Mouse (Mus musculus): ENCODE data around the gene Ahcyl2. TPM values are rescaled to one million over a fixed set of nuclear protein-coding genes. Genes with fewer than 3 reads are reported as not detected.

The Ahcyl2 gene
- polyA plus RNA-seq, 1 experiment from 2014 or later: 22.3 TPM

DNA sequence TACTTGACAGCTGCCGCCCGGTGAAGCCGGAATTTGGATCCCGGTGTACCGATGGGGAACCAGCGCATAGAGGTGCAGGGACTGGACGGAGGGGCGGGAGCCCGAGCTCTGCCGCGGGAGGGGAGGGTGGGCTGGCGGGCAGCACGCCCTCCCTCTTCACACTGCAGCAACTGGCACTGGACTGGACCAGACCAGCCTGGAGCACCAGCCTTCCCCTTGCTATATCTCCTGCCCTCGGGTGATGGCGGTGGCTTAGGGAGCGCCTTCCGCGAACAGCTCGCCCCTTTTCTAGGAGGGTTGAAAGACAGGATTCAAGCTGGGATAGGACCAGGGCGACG lies 149.5 kb downstream of the Ahcyl2 start:
- Histone ChIP-seq H3K4me3 (ENCODE audit: low read length) (peak overlapping the region; percentile 66), H3K36me3 (ENCODE audit: control insufficient read depth, insufficient read depth, low read length) (no peaks in the 10 kb centered on the region), H3K27ac (ENCODE audit: low read depth, low read length) (peak overlapping the region; percentile 14), H3K9me3 (ENCODE audit: control insufficient read depth, low read length) (no peaks in the 10 kb centered on the region), H3K27me3 (replicated peaks; ENCODE audit: control insufficient read depth, insufficient read depth, low read length) (peaks cover 7% of the 10 kb centered on the region), H3K4me1 (ENCODE audit: control insufficient read depth, insufficient read depth, low read depth, low read length) (peaks cover 8% of the 10 kb centered on the region), H3K4me2 (ENCODE audit: low read length) (peak overlapping the region; percentile 80), H3K9ac (ENCODE audit: low read depth, low read length) (peak overlapping the region; percentile 66)
- peak; percentile 76 for ATAC-seq
- under 1% methylated on average over 20 of the region's 21 CpGs for WGBS

DNA sequence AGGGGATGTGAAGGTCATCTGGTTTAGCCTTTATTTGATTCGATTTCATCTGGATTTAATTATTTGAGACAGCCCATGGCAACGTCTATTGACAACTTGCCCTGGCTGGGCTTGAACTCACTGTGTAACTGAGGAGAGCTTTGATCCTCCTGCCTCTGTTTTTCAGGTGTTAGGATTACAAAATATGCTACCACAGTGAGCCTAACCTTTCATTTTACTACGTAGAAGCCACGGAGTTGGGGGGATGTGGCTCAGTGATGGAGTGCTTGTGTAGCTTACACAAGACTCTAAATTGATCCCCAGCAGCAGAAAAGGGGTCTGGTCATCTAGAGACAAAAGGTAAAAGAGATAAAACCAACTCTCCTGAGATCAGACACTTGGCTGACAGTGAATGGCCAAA lies 150.1 kb downstream of the Ahcyl2 start:
- Histone ChIP-seq H3K4me2 (ENCODE audit: low read length) (peak overlapping the region; percentile 80), H3K9ac (ENCODE audit: low read depth, low read length) (no peak overlapping the region; the same call in 1 of the 2 replicates), H3K4me3 (ENCODE audit: low read length) (peak overlapping the region; percentile 66; the same call in 1 of the 2 replicates), H3K36me3 (ENCODE audit: control insufficient read depth, insufficient read depth, low read length) (no peaks in the 10 kb centered on the region), H3K27me3 (replicated peaks; ENCODE audit: control insufficient read depth, insufficient read depth, low read length) (peaks cover 7% of the 10 kb centered on the region), H3K9me3 (ENCODE audit: control insufficient read depth, low read length) (no peaks in the 10 kb centered on the region), H3K27ac (ENCODE audit: low read depth, low read length) (no peak overlapping the region), H3K4me1 (ENCODE audit: control insufficient read depth, insufficient read depth, low read depth, low read length) (peaks cover 8% of the 10 kb centered on the region)
- 48% methylated on average over 4 of the region's 4 CpGs for WGBS
- ATAC-seq: no peak

DNA sequence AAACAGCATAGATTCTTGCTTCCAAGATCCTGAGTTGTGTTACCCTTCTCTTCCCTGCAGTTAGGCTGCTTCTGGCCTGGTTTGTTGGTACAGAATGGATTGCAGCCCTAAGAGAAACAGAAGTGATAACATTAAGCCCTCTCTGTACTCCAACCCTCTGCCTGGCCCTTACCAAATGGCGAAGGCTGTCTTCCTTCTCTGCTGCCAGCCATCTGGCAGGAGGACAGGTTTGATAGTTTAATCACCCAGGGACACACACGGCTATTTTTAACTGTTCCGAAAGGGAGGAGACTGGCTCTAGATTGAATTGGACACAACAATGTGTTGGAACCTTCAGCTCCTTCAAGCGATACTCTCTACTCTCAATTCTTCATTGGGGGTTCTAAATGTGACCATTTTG lies 155.7 kb downstream of the Ahcyl2 start:
- peaks cover 5% of the 10 kb centered on the region for H3K27me3 ChIP-seq (replicated peaks; ENCODE audit: control insufficient read depth, insufficient read depth, low read length)
- H3K4me1 ChIP-seq (ENCODE audit: control insufficient read depth, insufficient read depth, low read depth, low read length): no peaks in the 10 kb centered on the region
- no peaks in the 10 kb centered on the region for H3K36me3 ChIP-seq (ENCODE audit: control insufficient read depth, insufficient read depth, low read length)
- H3K27ac ChIP-seq (ENCODE audit: low read depth, low read length): no peak overlapping the region
- H3K4me3 ChIP-seq (ENCODE audit: low read length): no peak overlapping the region
- ATAC-seq: no peak
- H3K4me2 ChIP-seq (ENCODE audit: low read length): no peak overlapping the region
- H3K9ac ChIP-seq (ENCODE audit: low read depth, low read length): no peak overlapping the region
- 71% methylated on average over 4 of the region's 4 CpGs for WGBS
- no peaks in the 10 kb centered on the region for H3K9me3 ChIP-seq (ENCODE audit: control insufficient read depth, low read length)

DNA sequence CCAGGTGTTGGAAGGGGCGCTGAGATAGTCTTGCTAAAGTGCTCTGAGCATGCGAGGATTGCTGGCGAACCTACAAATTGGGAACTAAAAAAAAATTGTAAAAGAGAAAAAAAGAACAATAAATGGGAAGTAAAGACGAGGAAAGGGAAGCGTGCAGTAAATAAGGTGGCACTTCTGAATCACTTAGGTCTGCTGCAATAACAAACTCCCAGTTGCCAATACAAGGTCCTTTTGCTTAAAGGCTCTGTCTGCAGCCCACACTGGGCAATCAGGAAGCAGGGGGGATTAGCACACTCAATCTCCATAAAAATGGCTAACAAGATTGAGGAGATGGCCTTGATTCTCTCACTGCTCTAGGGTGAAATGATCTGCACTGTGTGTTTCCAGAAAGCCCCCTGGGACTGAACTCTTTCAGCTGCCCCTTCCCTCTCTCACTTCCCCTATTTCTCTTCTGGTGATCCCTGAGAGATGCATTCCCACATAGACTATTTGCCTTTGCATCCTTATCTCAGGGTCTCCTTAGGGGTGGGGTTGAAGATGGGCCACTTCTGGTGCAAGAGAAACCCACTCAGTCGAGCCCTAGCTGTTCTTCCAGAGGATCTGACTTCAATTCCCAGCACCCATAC lies 157.9 kb downstream of the Ahcyl2 start:
- Histone ChIP-seq H3K4me3 (ENCODE audit: low read length) (no peak overlapping the region), H3K4me2 (ENCODE audit: low read length) (no peak overlapping the region), H3K9ac (ENCODE audit: low read depth, low read length) (no peak overlapping the region), H3K36me3 (ENCODE audit: control insufficient read depth, insufficient read depth, low read length) (no peaks in the 10 kb centered on the region), H3K9me3 (ENCODE audit: control insufficient read depth, low read length) (no peaks in the 10 kb centered on the region), H3K27me3 (replicated peaks; ENCODE audit: control insufficient read depth, insufficient read depth, low read length) (no peaks in the 10 kb centered on the region), H3K27ac (ENCODE audit: low read depth, low read length) (no peak overlapping the region), H3K4me1 (ENCODE audit: control insufficient read depth, insufficient read depth, low read depth, low read length) (no peaks in the 10 kb centered on the region)
- 67% methylated on average over 6 of the region's 6 CpGs for WGBS
- ATAC-seq: no peak

DNA sequence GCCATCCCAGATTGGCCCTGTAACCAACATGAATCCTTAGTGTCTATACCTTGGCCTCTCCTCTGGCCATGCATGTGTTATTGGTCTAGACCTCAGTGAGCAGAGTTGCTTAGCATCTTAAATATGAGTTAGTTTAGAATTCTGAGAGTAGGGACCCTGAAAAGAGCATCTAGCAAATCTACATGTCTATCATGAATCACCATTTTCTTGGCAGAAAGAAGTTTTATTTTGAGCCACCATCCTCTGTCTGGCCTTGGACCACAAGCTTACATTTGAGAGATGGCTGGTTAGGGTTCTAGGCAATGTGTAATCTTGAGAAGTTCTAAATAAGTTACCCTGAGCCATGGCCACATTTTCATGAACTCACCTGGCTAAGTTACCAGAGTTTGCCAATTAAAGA lies 162.3 kb downstream of the Ahcyl2 start:
- no peaks in the 10 kb centered on the region for H3K4me1 ChIP-seq (ENCODE audit: control insufficient read depth, insufficient read depth, low read depth, low read length)
- H3K9ac ChIP-seq (ENCODE audit: low read depth, low read length): no peak overlapping the region
- H3K36me3 ChIP-seq (ENCODE audit: control insufficient read depth, insufficient read depth, low read length): no peaks in the 10 kb centered on the region

DNA sequence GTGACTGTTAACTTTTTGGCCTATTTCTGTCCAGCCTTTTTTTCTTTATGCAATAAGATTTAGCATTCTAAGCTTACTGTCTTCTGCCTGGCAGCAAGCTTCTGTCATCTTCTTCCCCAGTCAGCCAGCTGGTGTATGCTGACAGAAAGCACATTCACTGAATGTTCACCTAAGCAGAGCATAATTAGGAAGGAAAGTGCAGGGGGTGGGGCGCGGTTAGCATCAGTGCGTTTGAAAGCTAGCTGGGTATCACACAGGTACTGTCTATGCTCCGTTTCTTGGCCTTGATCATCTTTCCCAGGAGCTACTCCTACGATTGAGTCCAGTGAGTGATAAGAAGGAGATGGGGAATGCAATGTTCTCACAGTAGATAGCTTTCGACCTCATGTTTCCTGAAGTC lies 162.9 kb downstream of the Ahcyl2 start:
- Histone ChIP-seq H3K27ac (ENCODE audit: low read depth, low read length) (no peak overlapping the region), H3K27me3 (replicated peaks; ENCODE audit: control insufficient read depth, insufficient read depth, low read length) (no peaks in the 10 kb centered on the region), H3K9me3 (ENCODE audit: control insufficient read depth, low read length) (no peaks in the 10 kb centered on the region), H3K4me1 (ENCODE audit: control insufficient read depth, insufficient read depth, low read depth, low read length) (no peaks in the 10 kb centered on the region), H3K9ac (ENCODE audit: low read depth, low read length) (no peak overlapping the region), H3K4me3 (ENCODE audit: low read length) (no peak overlapping the region), H3K36me3 (ENCODE audit: control insufficient read depth, insufficient read depth, low read length) (no peaks in the 10 kb centered on the region), H3K4me2 (ENCODE audit: low read length) (no peak overlapping the region)
- no peak for ATAC-seq
- 83% methylated on average over 6 of the region's 6 CpGs for WGBS

More for the DNA sequence above, 162.3 kb downstream of the Ahcyl2 start:
- H3K9me3 ChIP-seq (ENCODE audit: control insufficient read depth, low read length): no peaks in the 10 kb centered on the region
- H3K4me3 ChIP-seq (ENCODE audit: low read length): no peak overlapping the region
- H3K4me2 ChIP-seq (ENCODE audit: low read length): no peak overlapping the region
- H3K27ac ChIP-seq (ENCODE audit: low read depth, low read length): no peak overlapping the region
- H3K27me3 ChIP-seq (replicated peaks; ENCODE audit: control insufficient read depth, insufficient read depth, low read length): no peaks in the 10 kb centered on the region
- no peak for ATAC-seq

DNA sequence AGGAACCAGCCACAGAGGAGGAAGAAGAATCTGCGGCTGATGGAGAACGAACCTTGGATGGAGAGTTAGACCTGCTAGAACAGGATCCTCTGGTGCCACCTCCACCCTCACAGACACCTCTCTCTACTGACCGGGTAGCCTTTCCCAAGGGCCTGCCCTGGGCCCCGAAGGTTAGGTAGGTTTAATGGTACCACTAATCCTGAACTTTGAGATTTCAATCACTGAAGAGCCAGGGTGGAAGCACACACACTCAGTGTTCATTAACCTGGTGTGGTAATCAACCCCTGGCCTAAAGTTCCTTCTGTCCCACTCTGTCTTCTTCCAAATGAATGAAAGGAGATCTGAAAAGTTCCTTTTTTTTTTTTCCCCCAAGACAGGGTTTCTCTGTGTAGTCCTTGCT lies 163.4 kb downstream of the Ahcyl2 start:
- Histone ChIP-seq H3K4me3 (ENCODE audit: low read length) (no peak overlapping the region), H3K9ac (ENCODE audit: low read depth, low read length) (no peak overlapping the region), H3K4me1 (ENCODE audit: control insufficient read depth, insufficient read depth, low read depth, low read length) (no peaks in the 10 kb centered on the region), H3K9me3 (ENCODE audit: control insufficient read depth, low read length) (no peaks in the 10 kb centered on the region), H3K36me3 (ENCODE audit: control insufficient read depth, insufficient read depth, low read length) (no peaks in the 10 kb centered on the region), H3K27ac (ENCODE audit: low read depth, low read length) (no peak overlapping the region), H3K4me2 (ENCODE audit: low read length) (no peak overlapping the region), H3K27me3 (replicated peaks; ENCODE audit: control insufficient read depth, insufficient read depth, low read length) (no peaks in the 10 kb centered on the region)
- ATAC-seq: no peak
- WGBS: 90% methylated on average over 4 of the region's 4 CpGs

DNA sequence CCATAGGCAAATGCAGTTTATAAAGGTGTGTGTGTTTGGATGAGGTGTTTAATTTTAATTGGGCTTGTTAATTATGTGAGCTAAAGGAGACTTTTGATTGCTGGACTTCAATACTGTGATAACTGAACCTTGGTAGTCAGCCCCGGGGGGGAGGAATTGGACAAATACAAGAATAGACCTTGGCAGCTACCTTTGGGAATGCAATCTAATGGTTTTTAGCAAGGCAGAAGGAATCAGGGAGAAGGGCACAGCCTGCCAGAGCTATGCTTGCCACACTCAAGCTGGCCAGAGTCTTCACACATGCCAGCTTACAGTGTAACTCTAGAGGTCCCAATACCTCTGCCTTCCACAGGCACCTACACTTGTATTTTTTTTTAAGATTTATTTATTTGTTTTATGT lies 167.9 kb downstream of the Ahcyl2 start:
- Histone ChIP-seq H3K4me1 (ENCODE audit: control insufficient read depth, insufficient read depth, low read depth, low read length) (no peaks in the 10 kb centered on the region), H3K27ac (ENCODE audit: low read depth, low read length) (no peak overlapping the region), H3K9me3 (ENCODE audit: control insufficient read depth, low read length) (no peaks in the 10 kb centered on the region), H3K9ac (ENCODE audit: low read depth, low read length) (no peak overlapping the region), H3K4me3 (ENCODE audit: low read length) (no peak overlapping the region), H3K4me2 (ENCODE audit: low read length) (no peak overlapping the region), H3K27me3 (replicated peaks; ENCODE audit: control insufficient read depth, insufficient read depth, low read length) (no peaks in the 10 kb centered on the region), H3K36me3 (ENCODE audit: control insufficient read depth, insufficient read depth, low read length) (no peaks in the 10 kb centered on the region)
- no peak for ATAC-seq
- WGBS: 86% methylated on average over 1 of the region's 1 CpGs

DNA sequence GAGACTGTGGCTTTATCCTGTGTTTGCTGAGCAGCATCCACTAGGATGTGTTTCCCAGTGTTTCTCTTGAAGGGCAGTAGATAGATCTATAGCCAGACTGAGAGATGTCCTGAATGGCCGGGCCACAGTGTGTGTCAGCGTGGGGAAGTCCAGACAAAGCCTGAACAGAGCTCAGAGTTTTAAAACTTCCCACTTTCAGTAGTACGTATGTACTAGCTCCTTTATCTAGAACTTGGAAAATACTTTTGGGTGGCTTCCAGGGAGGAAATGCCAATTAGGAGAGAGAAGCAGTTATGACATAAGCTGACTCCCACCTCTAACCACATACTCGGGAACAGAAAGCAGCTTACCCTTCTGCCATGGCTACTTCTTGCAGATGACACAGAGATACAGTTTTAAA lies 172.6 kb downstream of the Ahcyl2 start:
- Histone ChIP-seq H3K27ac (ENCODE audit: low read depth, low read length) (no peak overlapping the region), H3K4me3 (ENCODE audit: low read length) (no peak overlapping the region), H3K36me3 (ENCODE audit: control insufficient read depth, insufficient read depth, low read length) (no peaks in the 10 kb centered on the region), H3K27me3 (replicated peaks; ENCODE audit: control insufficient read depth, insufficient read depth, low read length) (no peaks in the 10 kb centered on the region), H3K4me1 (ENCODE audit: control insufficient read depth, insufficient read depth, low read depth, low read length) (peaks cover 2% of the 10 kb centered on the region; the same call in 1 of the 2 replicates), H3K4me2 (ENCODE audit: low read length) (no peak overlapping the region), H3K9me3 (ENCODE audit: control insufficient read depth, low read length) (no peaks in the 10 kb centered on the region), H3K9ac (ENCODE audit: low read depth, low read length) (no peak overlapping the region)
- WGBS: 80% methylated on average over 4 of the region's 4 CpGs
- no peak for ATAC-seq

DNA sequence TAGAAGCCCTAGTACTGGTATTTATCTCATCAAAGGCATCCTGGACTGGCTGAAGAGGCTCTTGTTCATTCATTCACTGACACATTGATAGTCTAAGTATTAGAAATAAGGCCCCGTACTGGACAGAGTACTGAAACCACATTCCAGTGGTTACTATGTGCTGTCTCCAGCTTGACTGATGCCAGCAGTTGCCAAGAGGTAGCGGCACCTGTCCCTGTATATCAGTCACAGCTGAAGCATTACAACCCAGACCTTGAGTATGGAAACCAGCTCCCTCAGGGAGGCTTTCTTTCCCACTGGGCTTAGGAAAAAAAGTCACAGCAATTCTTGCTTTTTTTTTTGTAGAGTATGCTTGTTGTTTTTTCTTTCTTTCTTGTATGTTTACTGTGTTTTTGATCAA lies 173.2 kb downstream of the Ahcyl2 start:
- H3K27ac ChIP-seq (ENCODE audit: low read depth, low read length): no peak overlapping the region
- 77% methylated on average over 2 of the region's 2 CpGs for WGBS
- no peak for ATAC-seq
- H3K4me3 ChIP-seq (ENCODE audit: low read length): no peak overlapping the region
- H3K9me3 ChIP-seq (ENCODE audit: control insufficient read depth, low read length): no peaks in the 10 kb centered on the region
- H3K36me3 ChIP-seq (ENCODE audit: control insufficient read depth, insufficient read depth, low read length): no peaks in the 10 kb centered on the region
- no peaks in the 10 kb centered on the region for H3K27me3 ChIP-seq (replicated peaks; ENCODE audit: control insufficient read depth, insufficient read depth, low read length)
- peaks cover 2% of the 10 kb centered on the region; the same call in 1 of the 2 replicates for H3K4me1 ChIP-seq (ENCODE audit: control insufficient read depth, insufficient read depth, low read depth, low read length)
- H3K9ac ChIP-seq (ENCODE audit: low read depth, low read length): no peak overlapping the region
- no peak overlapping the region for H3K4me2 ChIP-seq (ENCODE audit: low read length)

All from hindbrain, embryonic 16.5 days (tissue).